Mouse (Mus musculus) cortical plate, adult 2 months (tissue): ENCODE results near the gene Ampd3.

Experiments
- CTCF ChIP-seq: fragments of 200-500 bp; IDR thresholded peaks from 2 replicates; pipeline ENCODE4 v1.5.1; 2011; ENCODE audit warnings: mild to moderate bottlenecking, control low read depth, low read length; ENCODE audit not compliant: insufficient read depth; ENCODE audit errors: extremely low read depth
- POLR2A ChIP-seq: fragments of 200-500 bp; IDR thresholded peaks from 2 replicates; pipeline ENCODE4 v1.6.1; 2011; ENCODE audit warnings: mild to moderate bottlenecking, low read length, control low read depth; ENCODE audit not compliant: insufficient read depth; ENCODE audit errors: extremely low read depth

- TF ChIP-seq CTCF (no peak), POLR2A (no peak)
These were observed 28.2 kb upstream of the Ampd3 start for GRCm38 (mm10) chr7:110739764-110740163.
